Mouse (Mus musculus): ENCODE results near the gene Slc25a3.
A peak's percentile ranks its signal among the peaks of the same experiment; 100 is the strongest.

Gene Slc25a3

DNA sequence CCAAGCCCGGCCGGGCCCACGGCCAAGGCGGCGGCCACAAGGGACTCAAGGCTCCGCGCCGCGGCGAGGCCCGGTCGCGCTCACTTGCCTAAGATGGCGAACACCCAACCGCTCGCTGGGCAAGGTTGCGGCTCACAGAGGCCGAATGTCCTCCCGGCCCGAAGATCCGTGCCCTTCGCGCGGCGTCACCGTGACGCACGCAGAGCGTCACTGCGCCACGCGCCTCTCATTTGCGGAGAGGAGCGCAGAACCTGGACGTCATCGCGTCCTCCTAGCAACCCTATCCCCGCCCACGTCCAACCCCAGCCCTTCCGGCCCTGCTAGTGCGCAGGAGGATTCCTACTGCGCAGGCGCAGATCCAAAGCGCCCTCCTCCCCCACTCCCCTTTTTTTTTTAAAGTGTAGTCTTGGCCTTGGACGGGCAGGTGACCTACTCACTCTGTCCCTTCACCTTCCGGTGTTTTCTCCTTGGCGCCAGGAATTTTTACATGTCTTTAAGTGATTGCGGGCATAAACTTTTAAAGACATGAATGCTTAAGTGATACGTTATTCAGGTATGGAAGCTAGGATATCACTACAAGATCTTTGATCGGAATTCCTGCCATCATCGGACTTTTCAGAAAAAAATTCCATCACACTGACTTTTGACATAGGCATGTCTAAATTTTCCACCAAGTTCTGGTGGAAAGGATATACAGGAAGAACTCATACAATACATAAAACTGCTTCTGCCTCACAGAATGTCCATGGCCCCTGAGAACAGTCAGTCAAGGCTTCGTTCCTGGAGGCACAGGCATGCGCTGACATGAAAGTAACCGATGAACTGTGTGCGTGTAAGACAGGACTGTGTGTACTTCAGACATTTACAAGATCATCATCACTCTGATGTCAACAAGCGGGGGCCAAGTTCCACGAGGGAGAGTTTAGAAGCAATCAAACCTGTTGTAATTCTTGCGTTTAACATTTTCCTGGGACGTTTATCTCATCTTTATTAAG lies at the start of gene Slc25a3:
Gene Slc25a3 (minus strand): TSS at position 232 of the 995 bp plus-strand sequence.
- DNase-seq (ENCODE audit: low spot score in 2 of 2) = peak; percentile 98

DNA sequence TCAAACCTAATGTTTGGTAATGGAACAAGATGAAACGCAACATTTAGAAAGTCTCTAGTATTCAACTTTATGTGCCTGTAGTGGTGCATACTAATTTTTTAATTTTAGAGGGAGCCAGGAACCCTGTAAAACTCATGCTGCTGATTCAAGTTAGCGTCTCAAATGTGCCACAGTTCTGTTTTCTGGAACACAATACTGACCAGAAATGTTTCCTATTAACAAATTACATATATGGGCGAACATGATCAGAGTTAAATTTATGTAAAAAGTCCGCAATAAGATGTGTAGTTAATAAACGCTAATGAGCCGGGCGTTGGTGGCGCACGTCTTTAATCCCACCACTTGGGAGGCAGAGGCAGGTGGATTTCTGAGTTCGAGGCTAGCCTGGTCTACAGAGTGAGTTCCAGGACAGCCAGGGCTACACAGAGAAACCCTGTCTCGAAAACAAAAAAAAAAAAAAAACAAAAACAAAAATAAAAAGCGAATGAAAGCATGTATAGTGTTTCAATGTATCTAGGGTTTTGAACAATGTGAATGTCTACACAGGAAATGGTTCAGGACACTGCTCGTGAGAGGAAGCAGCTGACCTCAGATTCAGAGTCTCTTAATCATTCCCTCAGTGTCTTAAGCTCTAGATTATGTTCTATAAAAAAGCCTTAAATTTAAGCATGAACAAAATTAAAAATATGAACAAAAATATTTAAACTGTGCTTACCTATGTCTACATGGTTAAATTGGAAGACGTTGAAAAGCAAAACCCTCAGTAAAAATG lies 48.7 kb upstream of the Slc25a3 start:
- no peak for DNase-seq (ENCODE audit: low spot score in 2 of 2)

DNA sequence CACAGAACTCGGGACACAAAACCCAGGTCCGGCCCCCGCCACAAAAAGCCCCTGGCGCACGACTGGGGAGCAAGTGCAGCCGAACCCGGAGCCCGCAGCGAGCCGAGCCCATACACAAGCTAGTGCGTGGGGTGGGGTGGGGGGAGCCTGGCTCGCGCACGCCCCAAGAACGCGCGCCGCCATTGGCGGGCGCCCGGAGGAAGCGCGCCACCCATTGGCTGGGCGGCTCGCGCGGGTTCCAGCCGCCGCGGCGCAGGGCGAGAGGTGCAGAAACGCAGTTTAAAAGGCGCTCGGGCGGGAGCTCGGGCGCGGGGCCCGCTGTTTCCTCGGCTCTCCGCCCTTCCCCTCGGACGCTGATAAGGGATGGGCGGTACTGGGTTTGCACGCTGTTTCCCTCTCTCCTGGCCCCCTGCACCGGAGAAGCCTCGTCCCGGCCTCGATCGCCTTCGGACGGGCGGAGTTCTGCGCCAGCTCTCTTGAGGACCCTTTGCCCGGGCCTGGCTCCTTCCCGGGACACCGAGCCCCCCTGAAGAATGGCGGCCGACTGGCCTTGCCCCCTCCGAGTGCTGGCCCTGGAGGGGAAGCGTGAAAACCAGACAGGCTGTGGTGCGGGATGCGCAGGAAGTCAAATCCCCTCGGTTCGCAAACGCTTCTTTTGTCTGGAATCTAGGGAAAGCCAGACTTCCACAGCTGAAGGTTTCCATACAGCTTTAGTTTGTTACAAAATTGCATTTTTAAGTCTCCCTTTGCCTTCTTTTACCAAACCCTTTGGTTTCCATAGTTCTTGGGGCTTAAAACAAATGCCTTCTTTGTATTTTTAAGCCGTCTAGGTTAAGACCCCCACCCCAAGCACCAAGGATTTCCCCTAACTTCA lies 47.8 kb upstream of the Slc25a3 start:
- DNase-seq (ENCODE audit: low spot score in 2 of 2) = peak; percentile 85 to 93

DNA sequence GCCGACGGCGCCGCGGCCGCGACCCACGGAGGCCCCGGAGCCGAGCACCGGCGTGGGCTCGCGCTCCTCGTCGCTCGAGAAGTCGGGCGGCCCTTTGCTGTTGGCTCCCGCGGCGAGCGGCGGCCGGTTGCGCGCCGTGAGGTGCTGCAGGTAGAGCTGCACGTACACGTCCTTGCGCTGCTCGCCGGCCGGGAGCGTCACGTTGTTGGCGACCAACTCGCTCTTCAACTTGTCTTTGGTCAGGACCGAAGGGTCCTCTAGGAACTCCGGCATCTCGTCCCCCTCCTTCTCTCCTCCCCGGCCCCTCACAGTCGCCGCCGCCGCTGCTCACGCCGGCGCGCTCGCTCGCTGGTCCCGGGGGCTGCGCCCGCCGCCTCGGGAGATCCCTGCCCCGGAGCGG lies 47.2 kb upstream of the Slc25a3 start:
- DNase-seq (ENCODE audit: low spot score in 2 of 2) = peak in 1 of 2 experiments; percentile 36

DNA sequence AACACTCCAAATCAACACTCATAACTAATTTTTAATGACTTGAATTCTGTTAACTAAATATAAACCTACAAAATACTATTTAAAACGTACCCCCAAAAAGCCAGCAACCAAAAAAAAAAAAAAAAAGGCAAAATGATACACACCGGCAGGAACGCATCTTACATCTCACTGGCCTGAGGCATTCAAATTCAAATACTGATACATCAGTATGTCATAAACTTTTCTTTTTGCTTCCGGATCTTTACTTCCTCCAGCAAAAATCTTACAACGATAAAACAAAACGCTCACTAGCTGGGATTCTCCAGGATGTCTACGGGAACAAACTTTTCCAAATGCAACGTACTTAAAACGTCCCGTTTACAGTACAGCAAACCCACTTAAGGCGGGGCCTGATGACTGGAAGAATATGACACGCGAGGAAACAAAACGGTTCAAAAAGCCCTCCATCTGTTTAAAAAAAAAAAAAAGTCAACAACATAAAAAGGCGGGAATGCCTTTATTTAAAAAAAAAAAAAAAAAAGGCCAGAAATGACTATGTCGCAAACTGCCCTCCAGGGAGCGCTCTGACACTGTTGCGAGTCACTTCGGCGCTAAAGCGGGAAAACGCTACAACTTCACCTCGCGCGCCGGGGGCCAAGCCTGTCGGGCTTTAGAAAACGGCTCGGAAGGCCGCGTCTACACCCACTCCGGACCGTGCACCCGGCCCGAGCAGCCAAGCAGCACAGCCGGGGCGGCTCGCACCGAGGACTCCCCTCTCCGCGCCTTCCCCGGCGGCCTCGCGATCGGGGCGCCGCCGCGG lies 46.5 kb upstream of the Slc25a3 start:
- peak; percentile 68 to 81 for DNase-seq (ENCODE audit: low spot score in 2 of 2)

DNA sequence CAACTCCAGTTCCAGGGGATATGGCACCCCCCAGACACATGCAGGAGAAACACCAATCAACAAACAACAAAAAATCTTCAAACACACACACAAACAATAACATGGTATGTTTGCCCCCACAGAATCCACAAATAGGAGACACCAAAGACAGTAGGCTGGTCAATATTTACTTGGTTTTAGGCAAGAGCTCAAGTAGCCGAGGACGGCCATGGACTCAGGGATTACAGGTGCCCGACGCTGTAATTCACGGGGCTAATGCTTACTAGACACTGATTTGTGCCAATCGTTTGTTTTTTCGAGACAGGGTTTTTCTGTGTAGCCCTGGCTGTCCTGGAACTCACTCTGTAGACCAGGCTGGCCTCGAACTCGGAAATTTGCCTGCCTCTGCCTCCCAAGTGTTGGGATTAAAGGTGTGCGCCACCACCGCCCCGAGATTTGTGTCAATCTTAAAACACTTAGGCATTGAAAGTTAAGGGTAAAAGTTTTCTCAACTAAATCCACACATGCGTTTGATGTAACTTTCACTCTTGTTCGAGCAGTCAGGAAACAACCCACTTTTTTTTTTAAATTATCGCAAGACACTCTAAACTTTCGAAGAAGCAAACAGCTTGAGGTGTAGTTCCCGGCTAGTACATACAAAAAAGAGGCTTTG lies 45.7 kb upstream of the Slc25a3 start:
- no peak for DNase-seq (ENCODE audit: low spot score in 2 of 2)

DNA sequence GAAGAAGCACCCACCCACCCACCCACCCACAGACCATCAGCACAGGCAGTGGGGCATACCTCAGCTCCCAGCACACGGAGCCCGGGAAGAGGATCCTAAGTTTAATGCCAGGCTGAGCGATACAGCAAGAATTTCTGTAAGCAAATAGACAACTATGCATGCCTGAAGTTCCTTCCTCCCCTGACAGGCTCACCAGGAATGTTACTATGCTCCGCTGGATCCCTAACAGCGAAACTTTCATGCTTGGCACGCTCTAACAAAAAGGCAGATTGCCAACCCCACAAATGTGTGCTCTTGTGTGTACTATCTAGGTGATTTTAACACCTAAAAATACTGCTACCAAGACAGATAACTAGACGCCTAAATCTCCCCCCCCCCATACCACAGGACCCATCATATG lies 43.5 kb upstream of the Slc25a3 start:
- DNase-seq (ENCODE audit: low spot score in 2 of 2) = no peak

DNA sequence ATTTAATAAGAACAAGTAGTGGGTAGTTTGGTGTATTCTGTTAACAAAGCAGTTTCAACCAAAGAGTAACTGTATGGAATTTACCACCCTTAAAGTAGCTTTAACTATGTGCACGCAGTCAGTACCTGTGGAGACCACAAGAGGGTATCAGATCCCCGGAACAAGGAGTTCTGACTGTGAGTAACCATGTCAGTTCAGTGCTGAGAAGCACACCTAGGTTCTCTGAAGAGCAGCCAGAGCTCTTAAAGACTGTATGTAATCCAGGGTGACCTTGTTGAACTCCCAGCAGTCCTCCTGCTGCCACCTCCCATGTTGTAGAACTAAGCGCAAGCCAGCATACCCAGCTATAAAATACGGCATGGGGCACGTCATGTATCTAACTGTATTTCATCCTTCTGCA lies 43.0 kb upstream of the Slc25a3 start:
- peak in 1 of 2 experiments; percentile 25 for DNase-seq (ENCODE audit: low spot score in 2 of 2)

DNA sequence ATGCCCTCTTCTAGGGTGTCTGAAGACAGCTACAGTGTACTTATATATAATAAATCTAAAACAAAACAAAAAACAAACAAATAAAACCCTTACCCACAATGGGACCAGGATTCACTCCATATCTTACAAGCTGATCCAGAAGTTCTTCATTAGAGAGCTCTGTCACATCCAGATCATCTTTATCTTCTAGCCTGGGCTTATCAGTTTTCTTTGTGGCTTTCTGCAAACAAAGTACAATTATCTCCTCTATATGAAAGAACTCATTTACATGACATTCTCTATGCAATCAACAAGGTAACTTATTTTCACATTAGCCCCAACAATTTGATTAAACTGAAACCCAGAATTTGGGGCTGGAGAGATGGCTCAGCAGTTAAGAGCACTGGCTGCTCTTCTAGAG lies 42.0 kb upstream of the Slc25a3 start:
- no peak for DNase-seq (ENCODE audit: low spot score in 2 of 2)

DNA sequence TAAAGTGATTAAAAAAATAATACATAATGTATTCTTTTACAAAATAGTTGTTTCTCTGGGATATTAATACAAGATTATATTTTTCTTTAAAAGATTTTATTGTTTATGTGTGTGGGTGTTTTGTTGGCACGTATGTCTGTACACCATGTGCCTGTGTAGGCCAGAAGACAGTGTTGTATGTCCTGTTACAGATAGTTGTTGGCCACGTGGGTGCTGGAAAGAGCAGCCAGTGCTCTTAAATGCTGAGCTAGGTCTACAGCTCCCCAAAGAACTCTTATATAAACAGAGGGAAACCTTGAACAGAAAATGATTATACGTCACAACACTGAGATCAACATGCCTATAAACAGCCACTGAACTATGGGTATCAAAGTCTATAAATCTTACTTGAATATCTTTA lies 40.6 kb upstream of the Slc25a3 start:
- DNase-seq (ENCODE audit: low spot score in 2 of 2) = no peak

DNA sequence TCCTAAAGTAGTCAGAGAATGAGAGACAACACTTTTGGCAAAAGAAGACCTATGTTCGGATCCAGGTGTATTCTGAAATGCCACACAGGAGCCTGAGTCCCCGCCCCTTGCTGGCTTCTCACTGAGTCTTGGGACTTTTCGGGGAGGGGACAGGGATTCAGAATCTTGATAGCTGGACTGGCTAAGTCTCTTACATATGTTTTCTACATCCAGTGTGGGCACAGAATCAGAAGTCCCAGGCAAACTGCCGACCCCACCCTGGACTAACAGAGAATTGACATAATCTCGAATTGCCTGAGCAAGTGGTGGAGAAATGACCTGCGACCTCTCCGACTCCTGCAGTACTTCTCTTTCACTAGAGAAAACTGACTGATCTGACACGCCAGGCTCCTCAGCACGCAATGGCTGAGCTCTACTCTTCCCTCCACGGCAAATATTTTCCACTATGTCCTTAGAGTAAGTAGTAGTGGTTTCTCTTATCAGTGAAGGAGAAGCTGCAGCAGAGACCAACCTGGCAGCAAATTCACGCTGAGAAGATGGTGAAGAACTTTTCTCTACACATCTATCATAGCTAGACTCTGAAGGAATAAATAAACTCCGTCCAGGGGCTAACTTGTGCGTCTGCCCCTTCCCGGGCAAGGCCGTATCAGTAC lies 38.8 kb upstream of the Slc25a3 start:
- no peak for DNase-seq (ENCODE audit: low spot score in 2 of 2)

DNA sequence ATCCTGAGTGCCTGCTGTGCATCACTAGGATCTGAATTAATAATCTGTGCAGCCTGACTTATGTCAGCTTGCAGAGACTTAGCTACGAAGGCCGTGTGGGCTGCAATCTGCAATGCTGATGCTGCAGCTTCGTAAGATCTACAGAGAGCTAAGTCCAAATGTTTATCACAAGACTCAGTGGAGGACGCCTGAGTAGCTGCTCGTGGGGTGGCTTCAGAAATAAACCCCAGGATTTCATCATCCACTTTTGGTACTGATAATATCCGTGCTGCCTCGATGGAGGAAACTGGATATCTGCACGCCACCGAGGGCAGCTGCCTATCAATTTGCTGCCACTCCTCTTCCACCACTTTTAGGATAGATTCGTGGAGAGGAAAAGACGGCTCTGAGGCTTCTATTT lies 38.2 kb upstream of the Slc25a3 start:
- no peak for DNase-seq (ENCODE audit: low spot score in 2 of 2)

DNA sequence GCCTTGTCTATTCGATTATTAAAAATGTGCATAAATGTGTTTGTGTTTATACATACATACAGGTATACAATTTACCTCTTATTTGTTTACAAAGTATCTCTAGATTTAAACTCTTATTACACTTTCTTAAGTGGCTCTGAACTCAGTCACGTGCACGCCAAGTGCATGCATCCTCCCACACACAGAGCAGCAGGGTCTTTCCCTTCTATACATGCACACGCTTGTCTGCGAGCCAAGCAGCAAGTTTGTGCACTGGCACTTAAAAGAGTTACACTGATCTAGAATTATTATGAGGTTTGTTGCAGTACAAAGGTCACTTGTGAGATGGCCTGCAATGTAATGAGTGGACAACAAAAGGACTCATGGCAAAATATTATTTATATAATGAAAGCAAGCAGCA lies 37.1 kb upstream of the Slc25a3 start:
- DNase-seq (ENCODE audit: low spot score in 2 of 2) = no peak

DNA sequence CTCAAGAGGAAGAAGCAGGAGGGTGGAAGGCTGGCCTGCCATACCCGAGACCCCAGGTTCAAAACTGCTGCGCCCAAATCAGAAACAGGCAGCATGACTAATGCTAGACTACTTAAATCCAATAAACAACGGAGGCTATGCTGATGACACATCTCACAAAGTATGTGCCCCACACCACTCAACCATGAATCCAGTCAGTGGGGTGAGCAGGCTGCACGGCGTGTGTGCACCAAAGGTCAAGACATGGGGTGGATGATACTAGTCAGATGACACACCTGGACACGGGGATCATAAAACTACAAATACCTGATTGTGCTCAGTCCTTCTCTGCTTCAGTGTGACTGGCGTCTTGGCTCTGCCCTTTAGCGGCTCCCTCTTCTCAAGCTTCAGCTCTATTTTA lies 34.6 kb upstream of the Slc25a3 start:
- no peak for DNase-seq (ENCODE audit: low spot score in 2 of 2)

DNA sequence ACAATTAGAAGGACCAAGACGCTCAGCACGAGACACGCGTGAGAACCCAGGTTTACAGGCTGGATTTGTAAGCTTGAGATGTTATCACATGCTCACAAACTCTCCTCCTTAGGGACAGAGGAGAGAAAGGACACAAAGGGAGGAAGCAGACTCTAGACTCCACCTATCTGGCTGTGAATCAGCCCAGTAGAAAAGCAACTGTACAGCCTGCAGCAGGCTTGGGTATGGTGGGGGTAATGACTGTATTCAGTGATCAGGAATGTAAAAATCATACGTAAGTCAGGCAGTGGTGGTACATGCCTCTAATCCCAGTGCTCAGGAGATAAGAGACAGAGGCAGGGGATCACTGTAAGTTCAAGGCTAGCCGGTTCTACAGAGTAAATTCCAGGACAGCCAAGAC lies 32.5 kb upstream of the Slc25a3 start:
- no peak for DNase-seq (ENCODE audit: low spot score in 2 of 2)

DNA sequence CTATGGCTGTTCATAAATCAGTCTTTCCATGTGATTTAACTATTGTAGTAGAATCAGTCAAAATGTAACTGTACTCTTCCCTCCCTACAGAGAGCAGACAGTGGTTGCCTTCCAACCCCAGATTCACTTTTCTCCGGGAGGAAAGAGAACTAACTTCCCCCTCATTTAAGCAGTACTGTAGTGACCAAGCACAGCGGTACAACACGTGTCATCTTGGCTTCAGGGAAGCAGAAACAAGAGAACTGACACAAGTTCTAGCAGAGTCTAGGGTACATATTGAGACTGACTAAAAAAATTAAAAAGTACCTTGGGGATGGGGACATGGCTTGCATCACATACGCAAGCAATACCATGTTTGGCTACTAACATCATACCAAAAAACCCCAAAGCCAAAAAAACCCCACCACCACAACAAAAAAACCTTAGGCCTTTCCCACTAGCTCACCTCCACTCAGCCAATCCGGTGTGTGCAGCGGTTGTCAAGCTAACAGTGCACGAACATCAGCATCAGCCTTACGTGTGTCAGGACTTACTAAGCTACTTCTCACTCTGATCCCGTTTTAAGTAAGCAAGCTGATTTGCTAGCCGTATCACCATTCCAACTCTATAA lies 30.1 kb upstream of the Slc25a3 start:
- DNase-seq (ENCODE audit: low spot score in 2 of 2) = no peak

DNA sequence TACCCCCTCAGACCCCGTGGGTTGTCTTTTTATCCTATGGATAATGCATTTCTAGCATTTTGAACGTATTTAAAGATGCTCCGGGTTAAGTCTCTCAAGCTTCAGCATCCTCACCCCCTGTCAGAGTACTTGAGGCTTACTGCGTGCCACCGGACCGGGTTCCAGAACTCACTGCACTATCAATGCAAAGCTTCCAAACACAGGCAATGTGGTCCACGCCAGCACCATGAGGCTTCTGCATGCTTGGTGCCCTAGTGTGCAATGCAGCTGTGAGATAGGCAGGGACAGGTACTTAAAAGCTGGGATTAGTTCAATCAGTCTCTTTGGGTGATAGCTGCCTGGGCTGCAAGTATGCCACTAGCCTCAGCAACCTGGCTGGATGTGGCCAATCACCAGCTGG lies 21.6 kb upstream of the Slc25a3 start:
- no peak for DNase-seq (ENCODE audit: low spot score in 2 of 2)

DNA sequence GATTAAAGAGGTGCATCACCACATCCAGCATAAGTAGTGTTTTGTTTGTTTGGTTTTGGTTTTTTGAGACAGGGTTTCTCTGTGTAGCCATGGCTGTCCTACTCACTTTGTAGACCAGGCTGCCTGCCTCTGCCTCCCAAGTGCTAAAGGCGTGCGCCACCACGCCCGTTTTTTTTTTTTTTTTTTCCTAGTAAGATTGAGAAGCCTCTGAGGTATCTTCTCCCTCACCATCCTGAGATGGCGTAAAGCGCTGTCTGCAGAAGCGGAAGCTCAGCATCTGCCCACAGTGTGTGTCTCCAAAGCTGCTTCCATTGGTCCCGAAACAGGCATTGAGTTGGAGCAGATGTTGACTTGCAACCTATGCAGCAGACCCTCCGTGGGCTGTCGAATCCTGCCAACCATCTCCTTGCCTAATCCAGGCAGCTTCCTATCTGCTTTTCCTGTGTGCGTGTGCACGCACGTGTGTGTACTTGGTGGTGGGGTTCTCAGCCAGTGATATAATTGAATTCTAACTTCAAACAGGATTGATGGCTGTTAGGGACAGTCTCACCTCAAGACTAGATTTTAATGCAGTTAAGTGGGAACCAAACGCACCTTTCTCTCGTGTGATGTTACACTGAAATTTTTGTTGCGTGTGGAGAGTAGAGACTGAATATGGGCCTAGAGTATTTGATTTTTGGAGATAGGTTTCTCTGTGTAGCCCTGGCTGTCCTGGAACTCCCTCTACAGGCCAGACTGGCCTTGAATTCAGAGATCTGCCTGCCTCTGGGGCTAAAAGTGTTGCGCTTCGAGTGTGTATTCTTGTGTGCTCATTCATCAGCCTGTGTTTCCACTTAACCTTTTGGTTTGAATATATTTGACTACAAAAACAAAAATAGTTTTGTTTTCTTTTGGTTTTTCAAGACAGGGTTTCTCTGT lies 19.7 kb upstream of the Slc25a3 start:
- DNase-seq (ENCODE audit: low spot score in 2 of 2) = no peak

All from frontal cortex, postnatal 10 days (tissue).